Mouse (Mus musculus) myocyte (in vitro differentiated cells): ENCODE measurements around the gene Pagr1b.

Source experiments
- MAX ChIP-seq: IDR thresholded peaks from one replicate; pipeline ENCODE4 v1.6.1; 2011; ENCODE audit warnings: low read depth, mild to moderate bottlenecking, control low read depth
- MYOD1 ChIP-seq, 3 experiments: IDR thresholded peaks; one replicate each; pipeline ENCODE4 v1.6.1; 2011; ENCODE audit warnings: control low read depth in 2 of 3, low read depth in 2 of 3, mild to moderate bottlenecking in 2 of 3, moderate library complexity in 1 of 3; ENCODE audit not compliant: insufficient read length in 2 of 3, control insufficient read depth in 1 of 3
- MYOG ChIP-seq, 3 experiments: IDR thresholded peaks; one replicate each; pipeline ENCODE4 v1.6.1; 2011; ENCODE audit warnings: control low read depth in 2 of 3, low read depth in 2 of 3, mild to moderate bottlenecking in 2 of 3; ENCODE audit not compliant: insufficient read length in 2 of 3, control insufficient read depth in 1 of 3, insufficient read depth in 1 of 3
- POLR2A ChIP-seq: IDR thresholded peaks from one replicate; pipeline ENCODE4 v1.6.1; 2011; ENCODE audit warnings: low read depth, mild to moderate bottlenecking, control low read depth, moderate library complexity; ENCODE audit not compliant: insufficient read length
- POLR2AphosphoS2 ChIP-seq: IDR thresholded peaks from one replicate; pipeline ENCODE4 v1.6.1; 2011; ENCODE audit warnings: low read depth, control low read depth; ENCODE audit not compliant: insufficient read length
- TCF12 ChIP-seq: IDR thresholded peaks from one replicate; pipeline ENCODE4 v1.6.1; 2011; ENCODE audit warnings: mild to moderate bottlenecking, control low read depth; ENCODE audit not compliant: poor library complexity, insufficient read depth, severe bottlenecking
- USF1 ChIP-seq: IDR thresholded peaks from one replicate; pipeline ENCODE4 v1.6.1; 2011; ENCODE audit warnings: low read depth, mild to moderate bottlenecking, control low read depth, moderate library complexity

GRCm38 (mm10) chr7:126988816-126989215 is 27.5 kb downstream of the Pagr1b start:
- no peak for TF ChIP-seq POLR2A
- no peak for TF ChIP-seq USF1
- TF ChIP-seq MYOD1 (IDR thresholded peaks at IDR 0.05; ENCODE audit: control insufficient read depth in 1 of 3, insufficient read length in 2 of 3, low read depth in 2 of 3): no peak
- no peak for TF ChIP-seq POLR2AphosphoS2
- no peak for TF ChIP-seq TCF12
- TF ChIP-seq MYOG (IDR thresholded peaks at IDR 0.05; ENCODE audit: control insufficient read depth in 1 of 3, insufficient read depth in 1 of 3, insufficient read length in 2 of 3, low read depth in 2 of 3): no peak
- no peak for TF ChIP-seq MAX
